Mouse (Mus musculus) limb, embryonic 14.5 days (tissue): Measurements from ENCODE around the gene Rom1. TPM values are rescaled to one million over a fixed set of nuclear protein-coding genes. Genes with fewer than 3 reads are reported as not detected.

ENCODE experiments used
- ATAC-seq: fragments of 200-750 bp; cut with Nextera tagmentation; 2 replicates; pipeline ENCODE4 v1.8.0; 2017; ENCODE audit warnings: low read depth, moderate number of reproducible peaks, moderate TSS enrichment; ENCODE audit not compliant: low FRiP score
- DNase-seq: peaks from one replicate; pipeline ENCODE4 v3.0.0-alpha.2; 2015; ENCODE audit warnings: low spot score
- H3K27ac ChIP-seq: fragments of 300-500 bp; sonication (generic); replicated peaks from 2 replicates; pipeline ENCODE4 v1.5.1; 2014; ENCODE audit warnings: low read depth, mild to moderate bottlenecking, low read length, moderate library complexity, mixed read lengths
- H3K27me3 ChIP-seq: fragments of 300-500 bp; sonication (generic); 2 replicates; pipeline ENCODE4 v1.6.1; 2014; ENCODE audit warnings: low read length, mixed read lengths; ENCODE audit not compliant: control insufficient read depth, insufficient read depth
- H3K36me3 ChIP-seq: fragments of 300-500 bp; sonication (generic); 2 replicates; pipeline ENCODE4 v1.6.1; 2014; ENCODE audit warnings: mild to moderate bottlenecking, low read length, moderate library complexity, mixed read lengths; ENCODE audit not compliant: control insufficient read depth, insufficient read depth
- H3K4me1 ChIP-seq: fragments of 300-500 bp; sonication (generic); 2 replicates; pipeline ENCODE4 v1.6.1; 2014; ENCODE audit warnings: antibody characterized with exemption, low read length, mixed read lengths; ENCODE audit not compliant: control insufficient read depth, insufficient read depth
- H3K4me2 ChIP-seq: fragments of 300-500 bp; sonication (generic); replicated peaks from 2 replicates; pipeline ENCODE4 v1.6.1; 2014; ENCODE audit warnings: low read depth, mild to moderate bottlenecking, low read length, moderate library complexity; ENCODE audit not compliant: severe bottlenecking
- H3K4me3 ChIP-seq: fragments of 300-500 bp; sonication (generic); replicated peaks from 2 replicates; pipeline ENCODE4 v1.5.1; 2014; ENCODE audit warnings: low read length
- H3K9ac ChIP-seq: fragments of 300-500 bp; sonication (generic); 2 replicates; pipeline ENCODE4 v1.6.1; 2014; ENCODE audit warnings: mild to moderate bottlenecking, low read depth, low read length, moderate library complexity; ENCODE audit not compliant: severe bottlenecking
- H3K9me3 ChIP-seq: fragments of 300-500 bp; sonication (generic); 2 replicates; pipeline ENCODE4 v1.6.1; 2016; ENCODE audit warnings: low read length; ENCODE audit not compliant: control insufficient read depth
- POLR2A ChIP-seq: fragments of 200-500 bp; IDR thresholded peaks from 2 replicates; pipeline ENCODE4 v1.8.0; 2012; ENCODE audit warnings: inconsistent platforms, mild to moderate bottlenecking, moderate library complexity, borderline replicate concordance; ENCODE audit not compliant: insufficient read depth, insufficient read length; ENCODE audit errors: extremely low read depth
- WGBS: fragments of 180-500 bp; shearing (Covaris S2); extraction: QIAGEN DNeasy Blood & Tissue Kit; methylation state at CpG from one replicate; pipeline ENCODE4 v1.1.7; 2014; 5-methylcytosine and 5-hydroxymethylcytosine counted together
- polyA plus RNA-seq, 2 experiments: library from polyadenylated mRNA; depleted of rRNA in 1 of 2; stranded (reverse) in 1 of 2; unstranded in 1 of 2; fragments of >200 nt; fragmentation: Nextera tagmentation in 1 of 2; extraction: Ambion mirVana in 1 of 2; gene quantifications; 2 replicates each; pipeline versions ENCODE4 v1.2.1 to v1.2.3; 2012 to 2014

The Rom1 gene
- polyA plus RNA-seq, 2 experiments = 2.0 to 5.2 TPM

- Histone ChIP-seq H3K4me3 (peak overlapping the region; percentile 92), H3K9me3 (no peaks in the 10 kb centered on the region), H3K4me1 (peaks cover 19% of the 10 kb centered on the region; the same call in 1 of the 2 replicates), H3K36me3 (peaks cover 78% of the 10 kb centered on the region), H3K27ac (peak overlapping the region; percentile 86), H3K4me2 (peak overlapping the region; percentile 90), H3K27me3 (no peaks in the 10 kb centered on the region), H3K9ac (peak overlapping the region; percentile 97)
- TF ChIP-seq POLR2A = no peak
- DNase-seq = no peak
- ATAC-seq = no peak
- WGBS = 5% methylated on average over 9 of the region's 9 CpGs
Measured at GRCm38 (mm10) chr19:8967893-8968292, 38.7 kb upstream of the Rom1 start.

DNA sequence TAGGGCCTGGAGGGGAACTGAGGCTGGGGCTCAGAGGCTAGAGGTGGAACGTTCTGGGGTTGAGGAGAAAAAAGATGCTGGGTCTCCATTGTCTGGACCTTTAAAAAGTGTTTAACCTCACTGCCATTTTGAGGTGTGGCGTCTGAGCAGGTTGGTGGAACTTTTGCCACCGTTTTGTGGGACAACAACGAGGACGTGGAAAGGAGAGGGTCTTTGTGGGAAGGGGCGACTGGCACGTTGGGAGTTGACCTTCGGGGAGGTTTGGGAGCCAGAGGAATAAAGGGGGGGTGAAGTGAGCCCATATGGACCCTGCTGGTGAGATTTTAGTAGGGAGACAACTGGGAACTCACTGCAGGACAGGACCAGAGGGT, 38.2 kb upstream of the Rom1 start:
- no peak for TF ChIP-seq POLR2A

GRCm38 (mm10) chr19:8966590-8967372, 37.6 kb upstream of the Rom1 start, which contains the start of gene Eef1g:
Gene Eef1g, plus strand, starts transcription at chr19:8967041.
- H3K4me3 ChIP-seq = peak within 1 kb of the TSS; percentile 92
- DNase-seq (peak; percentile 100), ATAC-seq (peak; percentile 99)
- H3K9ac ChIP-seq = peak within 1 kb of the TSS; percentile 97
- H3K9me3 ChIP-seq = no peaks in the 10 kb centered on the region
- peak within 1 kb of the TSS; percentile 90 for H3K4me2 ChIP-seq
- no peaks in the 10 kb centered on the region for H3K27me3 ChIP-seq
- TF ChIP-seq POLR2A = peak; percentile 34; the same call in 1 of the 2 replicates
- whole genome bisulfite sequencing = under 1% methylated on average over 52 of the region's 52 CpGs
- peaks cover 19% of the 10 kb centered on the region; the same call in 1 of the 2 replicates for H3K4me1 ChIP-seq
- peaks cover 77% of the 10 kb centered on the region for H3K36me3 ChIP-seq
- peak within 1 kb of the TSS; percentile 97 for H3K27ac ChIP-seq

More for the DNA sequence above, 38.2 kb upstream of the Rom1 start:
- Histone ChIP-seq H3K27me3 (no peaks in the 10 kb centered on the region), H3K4me3 (peak overlapping the region; percentile 92), H3K4me2 (peak overlapping the region; percentile 90), H3K9ac (peak overlapping the region; percentile 97), H3K9me3 (no peaks in the 10 kb centered on the region), H3K4me1 (peaks cover 19% of the 10 kb centered on the region; the same call in 1 of the 2 replicates), H3K27ac (peak overlapping the region; percentile 86), H3K36me3 (peaks cover 77% of the 10 kb centered on the region)
- 0% methylated on average over 8 of the region's 8 CpGs for whole genome bisulfite sequencing
- no peak for DNase-seq
- ATAC-seq = no peak

- peaks cover 77% of the 10 kb centered on the region for H3K36me3 ChIP-seq
- H3K9me3 ChIP-seq = no peaks in the 10 kb centered on the region
- H3K4me2 ChIP-seq = peak overlapping the region; percentile 73
- H3K27ac ChIP-seq = peak overlapping the region; percentile 97
- no peaks in the 10 kb centered on the region for H3K27me3 ChIP-seq
- no peak for DNase-seq
- 27% methylated on average over 5 of the region's 5 CpGs for WGBS
- TF ChIP-seq POLR2A = no peak
- H3K4me3 ChIP-seq = peak overlapping the region; percentile 92
- H3K4me1 ChIP-seq = peaks cover 19% of the 10 kb centered on the region; the same call in 1 of the 2 replicates
- peak overlapping the region; percentile 97 for H3K9ac ChIP-seq
- ATAC-seq = no peak
Measured at GRCm38 (mm10) chr19:8966198-8966589, 37.0 kb upstream of the Rom1 start.

GRCm38 (mm10) chr19:8965771-8966170, 36.6 kb upstream of the Rom1 start:
- TF ChIP-seq POLR2A = no peak
- DNase-seq (no peak), ATAC-seq (no peak)
- H3K27ac ChIP-seq = peak overlapping the region; percentile 97
- H3K9ac ChIP-seq = peak overlapping the region; percentile 97
- no peaks in the 10 kb centered on the region for H3K9me3 ChIP-seq
- H3K36me3 ChIP-seq = peaks cover 76% of the 10 kb centered on the region
- 79% methylated on average over 8 of the region's 8 CpGs for WGBS
- peak overlapping the region; percentile 92 for H3K4me3 ChIP-seq
- no peaks in the 10 kb centered on the region for H3K27me3 ChIP-seq
- peaks cover 19% of the 10 kb centered on the region; the same call in 1 of the 2 replicates for H3K4me1 ChIP-seq
- peak overlapping the region; percentile 73 for H3K4me2 ChIP-seq
